Mouse (Mus musculus) lung, postnatal 0 days (tissue): ENCODE data around the gene Gphb5.

ENCODE experiments used
- CTCF ChIP-seq: IDR thresholded peaks from 2 replicates; pipeline ENCODE4 v1.5.1; 2016; ENCODE audit warnings: antibody characterized with exemption, mild to moderate bottlenecking
- EP300 ChIP-seq: IDR thresholded peaks from 2 replicates; pipeline ENCODE4 v1.6.1; 2016; ENCODE audit warnings: antibody characterized with exemption, mild to moderate bottlenecking, control low read depth

DNA sequence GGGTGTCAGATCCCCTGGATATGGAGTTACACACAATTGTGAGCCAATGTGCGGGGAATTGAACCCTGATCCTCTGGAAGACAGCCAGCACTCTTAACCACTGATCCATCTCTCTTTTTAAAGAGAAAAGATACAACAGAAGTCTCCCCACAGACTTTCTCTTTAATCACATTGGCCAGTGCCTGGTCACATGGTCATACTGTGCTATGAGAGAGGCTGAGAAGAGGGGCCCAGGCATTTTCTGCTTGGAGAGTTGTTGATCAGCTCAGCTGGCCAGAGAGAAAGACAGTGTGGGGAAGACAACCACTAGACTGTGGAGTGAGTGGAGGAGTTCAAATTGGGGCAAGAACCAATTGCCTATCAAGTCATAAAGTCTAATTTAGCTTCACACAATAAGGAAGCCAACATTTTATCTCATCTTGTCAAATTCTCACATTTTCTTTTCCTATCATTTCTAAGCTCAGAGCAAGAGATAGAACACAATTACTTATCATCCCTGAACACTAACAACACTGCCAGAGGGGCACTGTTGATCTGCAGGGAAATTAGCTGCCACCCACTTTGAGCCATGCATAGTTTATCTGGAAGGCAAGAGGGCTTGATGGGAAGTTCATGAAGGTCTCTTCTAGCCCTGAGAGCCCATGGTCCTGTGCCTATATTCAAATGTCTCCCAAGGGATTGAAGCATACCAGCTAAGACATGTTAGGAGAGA lies 13.3 kb upstream of the Gphb5 start:
- TF ChIP-seq EP300: no peak
- no peak for TF ChIP-seq CTCF
